ENCODE assay signal across 15 mouse cellular contexts in the genomic region with DNA sequence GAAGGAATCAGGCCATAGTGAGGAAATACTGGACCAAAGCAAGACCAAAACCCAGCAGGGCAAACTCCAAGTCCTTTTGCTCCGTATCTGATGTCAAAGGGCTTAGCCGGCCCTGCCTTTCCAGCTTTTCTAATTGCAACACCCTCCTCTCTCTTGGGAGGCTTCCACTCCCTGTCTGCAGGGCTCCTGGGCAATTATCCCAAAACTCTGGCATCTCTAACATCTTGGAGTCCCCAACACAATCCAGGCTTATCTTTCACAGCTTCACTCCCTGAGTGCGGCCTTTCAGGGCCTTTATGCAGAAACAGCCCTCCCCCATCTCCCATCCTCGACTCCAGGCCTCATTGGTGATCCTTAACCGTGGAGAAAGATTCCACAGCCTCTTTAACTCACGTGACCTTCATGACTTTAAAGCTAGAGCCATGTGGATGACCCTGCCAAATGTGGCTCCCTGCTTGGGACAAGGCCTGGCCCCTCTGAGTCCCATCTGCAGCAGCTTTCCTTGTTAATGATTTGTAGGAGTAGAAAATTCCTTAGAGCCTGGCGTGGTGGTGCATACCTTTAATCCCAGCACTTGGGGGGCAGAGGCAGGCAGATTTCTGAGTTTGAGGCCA. TPM values are rescaled to one million over a fixed set of nuclear protein-coding genes. Genes with fewer than 3 reads are reported as not detected.
DNase-seq lines count a peak whose midpoint lies in the region; ATAC-seq lines count a peak whose summit lies in the region.
"Had no signal": no experiment of that assay in that cellular context is flagged by ENCODE, and none has a peak within 500 bp of the region (broad histone marks: within the 10 kb centered on the region; RNA-seq: fewer than 3 reads in every experiment).

No protein-coding gene starts in this region.

- no peak overlapping the region for H3K27ac ChIP-seq in forebrain, embryonic 11.5 days (ENCODE audit: low read depth, low read length)
- no peak overlapping the region for H3K27ac ChIP-seq in forebrain, embryonic 15.5 days (replicated peaks)
- peak overlapping the region; percentile 75 for H3K27ac ChIP-seq in midbrain, embryonic 10.5 days (replicated peaks)
- no peak overlapping the region for H3K27ac ChIP-seq in midbrain, embryonic 15.5 days
- H3K27ac ChIP-seq: heart, embryonic 15.5 days; layer of hippocampus, adult 2 months; liver, embryonic 14.5 days; neural tube, embryonic 12.5 days had no signal

- no peaks in the 10 kb centered on the region for H3K4me1 ChIP-seq in forebrain, embryonic 11.5 days (replicated peaks; ENCODE audit: control insufficient read depth, insufficient read depth, low read length)
- H3K4me1 ChIP-seq in forebrain, embryonic 15.5 days, result no peaks in the 10 kb centered on the region
- peaks cover 16% of the 10 kb centered on the region for H3K4me1 ChIP-seq in midbrain, embryonic 10.5 days
- no peaks in the 10 kb centered on the region for H3K4me1 ChIP-seq in midbrain, embryonic 15.5 days
- H3K4me1 ChIP-seq: heart, embryonic 15.5 days; neural tube, embryonic 12.5 days had no signal

- H3K27me3 ChIP-seq in forebrain, embryonic 11.5 days (ENCODE audit: control insufficient read depth, insufficient read depth, low read length), result no peaks in the 10 kb centered on the region
- H3K27me3 ChIP-seq in forebrain, embryonic 15.5 days, result no peaks in the 10 kb centered on the region
- H3K27me3 ChIP-seq in midbrain, embryonic 10.5 days (ENCODE audit: low read depth, poor library complexity, severe bottlenecking), result no peaks in the 10 kb centered on the region
- H3K27me3 ChIP-seq in midbrain, embryonic 15.5 days (replicated peaks), result no peaks in the 10 kb centered on the region
- H3K27me3 ChIP-seq: heart, embryonic 15.5 days; neural tube, embryonic 12.5 days had no signal

- peak; percentile 44 for DNase-seq in forebrain, embryonic 11.5 days (ENCODE audit: low spot score)
- DNase-seq in midbrain, embryonic 10.5 days (ENCODE audit: low spot score), result peak; percentile 31
- DNase-seq in kidney, adult 9 months, result peak; percentile 34
- DNase-seq in lung, postnatal 36 days, result peak; percentile 23
- DNase-seq in cerebellum, adult 8-10 months, result no peak
- no peak for DNase-seq in Muller cell, postnatal 12 days (ENCODE audit: inconsistent ontology term)
- DNase-seq: cerebellum, postnatal 10 days had no signal

- no peaks in the 10 kb centered on the region for H3K36me3 ChIP-seq in forebrain, embryonic 11.5 days (ENCODE audit: control insufficient read depth, insufficient read depth, low read length)
- no peaks in the 10 kb centered on the region for H3K36me3 ChIP-seq in forebrain, embryonic 15.5 days
- H3K36me3 ChIP-seq in midbrain, embryonic 10.5 days, result no peaks in the 10 kb centered on the region
- no peaks in the 10 kb centered on the region for H3K36me3 ChIP-seq in midbrain, embryonic 15.5 days (replicated peaks)
- H3K36me3 ChIP-seq: heart, embryonic 15.5 days; neural tube, embryonic 12.5 days had no signal

- ATAC-seq in forebrain, embryonic 11.5 days (replicated peaks; ENCODE audit: low FRiP score), result no peak
- no peak for ATAC-seq in forebrain, embryonic 15.5 days (replicated peaks)
- no peak for ATAC-seq in midbrain, embryonic 15.5 days (replicated peaks)
- ATAC-seq: activated CD4-positive, CD25-positive, alpha-beta regulatory T cell, adult 4 months had no signal

- H3K9me3 ChIP-seq in forebrain, embryonic 11.5 days (ENCODE audit: control insufficient read depth, low read length), result no peaks in the 10 kb centered on the region
- no peaks in the 10 kb centered on the region for H3K9me3 ChIP-seq in forebrain, embryonic 15.5 days
- no peaks in the 10 kb centered on the region for H3K9me3 ChIP-seq in midbrain, embryonic 10.5 days (replicated peaks)
- no peaks in the 10 kb centered on the region for H3K9me3 ChIP-seq in midbrain, embryonic 15.5 days
- H3K9me3 ChIP-seq: heart, embryonic 15.5 days; neural tube, embryonic 12.5 days had no signal

- 39% methylated on average over 7 of the region's 7 CpGs for WGBS in forebrain, embryonic 11.5 days
- 40% methylated on average over 7 of the region's 7 CpGs for WGBS in forebrain, embryonic 15.5 days
- 30% methylated on average over 7 of the region's 7 CpGs for WGBS in midbrain, embryonic 10.5 days
- WGBS in midbrain, embryonic 15.5 days, result 28% methylated on average over 7 of the region's 7 CpGs

- H3K4me3 ChIP-seq in forebrain, embryonic 11.5 days (ENCODE audit: low read depth, low read length), result no peak overlapping the region
- H3K4me3 ChIP-seq in forebrain, embryonic 15.5 days, result no peak overlapping the region
- no peak overlapping the region for H3K4me3 ChIP-seq in midbrain, embryonic 10.5 days
- H3K4me3 ChIP-seq in midbrain, embryonic 15.5 days, result no peak overlapping the region
- H3K4me3 ChIP-seq: erythroblast, embryonic 14.5 days; heart, embryonic 15.5 days; layer of hippocampus, adult 2 months; neural tube, embryonic 12.5 days had no signal

- H3K4me2 ChIP-seq in forebrain, embryonic 11.5 days (ENCODE audit: low read depth, low read length, severe bottlenecking), result no peak overlapping the region
- H3K4me2 ChIP-seq in forebrain, embryonic 15.5 days (replicated peaks), result no peak overlapping the region
- H3K4me2 ChIP-seq in midbrain, embryonic 15.5 days, result no peak overlapping the region
- H3K4me2 ChIP-seq: heart, embryonic 15.5 days; neural tube, embryonic 12.5 days had no signal

- H3K9ac ChIP-seq in forebrain, embryonic 11.5 days (ENCODE audit: low read length), result no peak overlapping the region
- H3K9ac ChIP-seq in forebrain, embryonic 15.5 days (replicated peaks), result no peak overlapping the region
- no peak overlapping the region for H3K9ac ChIP-seq in midbrain, embryonic 15.5 days
- H3K9ac ChIP-seq: heart, embryonic 15.5 days; liver, embryonic 14.5 days; neural tube, embryonic 12.5 days had no signal

RNA-seq across cellular contexts. Expression of a gene that starts 11.2 kb away (rescaled TPM):
- 47.1 and 49.6 TPM in 2 replicates for polyA plus RNA-seq in forebrain, embryonic 11.5 days (2014; fragmentation: Nextera tagmentation; extraction: Ambion mirVana)
- 47.5 and 48.8 TPM in 2 replicates for polyA plus RNA-seq in forebrain, embryonic 15.5 days (2015; fragmentation: Nextera tagmentation; extraction: Ambion mirVana)
- 50.7 and 54.7 TPM in 2 replicates for polyA plus RNA-seq in midbrain, embryonic 10.5 days (2016; fragmentation: Nextera tagmentation; extraction: Ambion mirVana)
- polyA plus RNA-seq in midbrain, embryonic 15.5 days (2015; fragmentation: Nextera tagmentation; extraction: Ambion mirVana), result 45.0 and 45.6 TPM in 2 replicates

Comparison
In these comparisons a context has a peak if more than half of its experiments do, and no peak if none do; other contexts are left out.
1. DNase-seq: peak in forebrain, embryonic 11.5 days (single experiment), midbrain, embryonic 10.5 days (single experiment), kidney, adult 9 months (single experiment) and lung, postnatal 36 days (single experiment); none in cerebellum, adult 8-10 months (single experiment) and Muller cell, postnatal 12 days (single experiment).